Mouse (Mus musculus) G1E-ER4 (cell line): Measurements from ENCODE around the gene Plxdc1. TPM values are rescaled to one million over a fixed set of nuclear protein-coding genes. Genes with fewer than 3 reads are reported as not detected.

Experiments used
- GATA1 ChIP-seq: IDR thresholded peaks from one replicate; pipeline ENCODE4 v1.8.0; 2012; ENCODE audit warnings: low read length, inconsistent platforms
- polyA plus RNA-seq: library from polyadenylated mRNA; stranded (reverse); fragments of >175 nt; gene quantifications from 2 replicates; pipeline ENCODE4 v1.2.3, GENCODE M21; 2012

Gene Plxdc1
- polyA plus RNA-seq, 1 experiment, result 0.14 TPM

- no peak for TF ChIP-seq GATA1
Measured at GRCm38 (mm10) chr11:97955146-97955902, 30.9 kb downstream of the Plxdc1 start.

DNA sequence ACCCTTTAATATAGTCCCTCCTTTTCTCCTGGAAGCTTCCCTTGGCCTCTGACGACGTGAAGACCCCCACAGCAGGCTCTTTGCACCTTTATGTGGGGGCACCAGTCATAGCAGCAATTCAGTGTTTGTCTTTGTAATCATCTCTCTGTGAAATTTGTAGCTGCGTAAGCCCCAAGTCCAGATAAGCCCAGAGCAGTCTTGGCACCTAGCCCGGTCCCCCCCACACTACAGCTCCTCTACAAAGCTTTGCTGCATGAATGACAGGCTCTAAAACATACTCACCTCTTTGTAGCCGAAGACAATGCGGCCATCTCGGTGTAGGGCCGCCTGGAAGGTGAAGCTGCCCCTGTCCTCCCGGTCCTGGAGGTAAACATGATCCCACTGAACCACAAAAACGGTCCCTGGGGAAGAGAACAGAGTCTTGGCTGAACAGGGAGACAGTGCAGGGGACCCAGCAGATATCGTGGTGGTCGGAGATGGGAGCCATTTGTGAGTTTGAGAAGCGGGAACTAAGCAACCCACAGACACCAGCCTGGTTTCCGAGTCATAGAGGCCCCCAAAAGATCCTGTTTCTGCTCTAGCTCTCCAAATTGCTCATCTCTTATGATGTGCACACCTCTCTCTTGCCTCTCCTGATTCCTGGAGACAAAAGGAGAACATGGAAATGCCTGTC lies 31.6 kb downstream of the Plxdc1 start:
- no peak for TF ChIP-seq GATA1

DNA sequence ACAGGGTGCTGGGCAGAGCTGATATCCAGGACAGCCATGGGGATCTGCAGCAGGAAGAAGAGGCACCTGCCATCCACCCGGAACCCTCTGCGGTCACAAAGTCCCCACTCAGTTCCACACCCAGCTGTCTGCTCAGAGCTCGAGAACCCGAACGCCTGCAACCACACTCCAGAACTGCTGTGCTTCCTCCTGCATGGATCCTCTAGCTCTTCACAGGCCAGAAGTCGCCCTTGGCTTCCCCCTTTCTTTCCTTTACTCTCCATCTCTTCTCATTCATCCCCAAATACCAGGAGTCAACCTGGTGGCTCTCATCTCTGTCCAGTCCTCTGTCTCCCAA lies 32.3 kb downstream of the Plxdc1 start:
- no peak for TF ChIP-seq GATA1

DNA sequence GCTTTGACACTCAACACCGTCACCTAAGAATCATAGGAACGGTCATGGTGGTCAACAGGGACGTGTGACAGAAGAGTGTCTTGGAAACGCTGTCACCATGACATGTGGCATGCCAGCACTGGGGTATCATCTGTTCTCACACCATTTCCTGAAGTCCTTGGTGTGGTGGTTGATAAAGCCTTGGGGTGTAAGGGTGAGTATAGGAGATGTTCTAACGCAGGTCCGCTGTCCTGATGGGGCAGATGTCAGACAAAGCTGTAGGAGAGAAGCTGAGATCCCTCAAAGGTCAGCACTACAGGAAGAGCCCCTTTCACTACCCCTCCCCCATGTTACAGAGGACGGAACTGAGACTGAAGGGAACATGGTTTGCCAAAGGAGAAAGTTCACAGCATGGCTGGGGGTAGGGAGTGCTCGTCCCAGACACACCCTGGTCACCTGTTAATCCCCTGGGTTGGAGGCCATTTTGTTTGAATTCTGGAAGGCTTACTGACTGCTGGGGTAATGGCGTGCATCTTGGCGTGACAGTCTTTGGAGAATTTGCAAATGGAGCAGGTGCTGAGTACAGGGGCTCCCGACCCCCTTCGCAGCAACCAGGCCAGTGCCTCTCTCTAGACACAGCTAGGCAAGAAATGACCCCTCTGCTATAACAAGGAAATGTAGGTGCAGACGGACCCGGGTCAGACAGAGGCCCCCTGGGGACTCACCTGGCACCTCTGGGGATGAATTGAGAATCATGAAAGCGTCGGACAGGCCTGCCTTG lies 32.9 kb downstream of the Plxdc1 start:
- TF ChIP-seq GATA1, result no peak

- no peak for TF ChIP-seq GATA1
Measured at GRCm38 (mm10) chr11:97952367-97953006, 33.8 kb downstream of the Plxdc1 start.

DNA sequence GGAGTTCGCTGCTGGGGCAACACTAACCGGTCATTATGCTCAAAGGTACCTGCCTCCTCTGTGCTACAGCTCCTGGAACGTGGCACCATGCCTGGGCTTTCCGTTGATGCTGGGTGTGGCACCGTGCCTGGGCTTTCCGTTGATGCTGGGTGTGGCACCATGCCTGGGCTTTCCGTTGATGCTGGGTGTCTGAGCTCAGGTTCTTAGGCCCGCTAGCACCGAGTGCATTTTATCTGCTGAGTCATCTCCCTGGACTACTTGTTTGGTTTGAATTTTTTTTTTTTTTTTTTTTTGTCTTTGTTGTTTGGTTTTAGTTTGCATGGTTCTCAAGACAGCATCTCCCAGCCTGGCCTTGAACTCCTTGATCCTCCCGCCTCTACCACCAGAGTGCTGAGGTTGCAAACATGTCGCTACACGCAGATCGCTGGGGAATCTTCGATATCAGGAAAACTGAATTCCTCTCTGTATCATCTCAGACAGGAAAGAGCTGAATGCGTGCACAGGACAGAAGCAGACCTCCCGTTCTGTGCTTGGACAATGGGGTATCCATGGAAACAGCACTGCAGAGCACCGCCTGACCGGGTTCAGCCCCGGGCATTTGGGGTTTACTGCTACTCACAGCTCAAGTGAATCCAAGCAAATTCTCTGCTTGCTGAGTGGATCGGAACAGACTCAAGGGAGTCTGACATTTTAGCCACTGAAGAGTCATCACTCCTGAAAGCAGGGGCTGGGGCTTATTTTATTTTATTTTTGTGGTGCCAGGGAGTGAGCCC lies 36.4 kb downstream of the Plxdc1 start:
- no peak for TF ChIP-seq GATA1

- TF ChIP-seq GATA1, result no peak
Measured at GRCm38 (mm10) chr11:97947426-97947825, 38.8 kb downstream of the Plxdc1 start.

GRCm38 (mm10) chr11:97945031-97945430 lies 41.2 kb downstream of the Plxdc1 start:
- TF ChIP-seq GATA1, result no peak

GRCm38 (mm10) chr11:97943256-97943655 lies 43.0 kb downstream of the Plxdc1 start:
- no peak for TF ChIP-seq GATA1

- no peak for TF ChIP-seq GATA1
Measured at GRCm38 (mm10) chr11:97942420-97943111, 43.7 kb downstream of the Plxdc1 start.

DNA sequence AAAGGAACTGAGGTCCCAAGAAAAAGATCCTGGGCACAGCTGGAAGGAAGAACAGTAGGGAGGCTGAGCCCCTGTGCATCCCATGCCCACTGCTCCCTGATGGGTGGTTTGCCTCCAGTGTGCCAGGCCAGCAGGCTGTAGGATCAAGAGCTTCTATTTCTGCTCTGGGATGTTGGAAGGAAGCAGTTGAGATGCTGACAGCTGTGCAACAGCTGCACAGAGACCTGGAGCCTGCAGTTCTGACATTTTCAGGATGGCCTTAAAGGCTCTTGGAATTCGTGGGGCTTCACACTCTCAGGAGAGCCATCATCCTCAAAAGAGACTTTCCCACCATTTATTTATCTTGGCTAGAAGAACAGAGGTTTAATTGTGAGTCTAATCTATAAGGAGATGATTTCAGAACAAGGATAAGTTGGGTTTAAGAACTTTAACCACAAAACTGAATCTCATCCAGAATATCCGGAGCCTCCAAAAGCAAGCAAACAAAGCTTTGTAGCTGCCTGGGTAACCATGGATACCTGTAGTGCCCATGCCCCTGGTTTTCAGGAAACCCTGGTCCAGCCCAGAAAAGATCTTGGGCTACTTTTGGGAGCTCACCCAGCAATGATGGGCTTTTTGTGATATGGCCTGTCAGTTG lies 48.7 kb downstream of the Plxdc1 start:
- no peak for TF ChIP-seq GATA1

GRCm38 (mm10) chr11:97936758-97937157 lies 49.5 kb downstream of the Plxdc1 start:
- no peak for TF ChIP-seq GATA1

- no peak for TF ChIP-seq GATA1
Measured at GRCm38 (mm10) chr11:97935913-97936575, 50.2 kb downstream of the Plxdc1 start.

DNA sequence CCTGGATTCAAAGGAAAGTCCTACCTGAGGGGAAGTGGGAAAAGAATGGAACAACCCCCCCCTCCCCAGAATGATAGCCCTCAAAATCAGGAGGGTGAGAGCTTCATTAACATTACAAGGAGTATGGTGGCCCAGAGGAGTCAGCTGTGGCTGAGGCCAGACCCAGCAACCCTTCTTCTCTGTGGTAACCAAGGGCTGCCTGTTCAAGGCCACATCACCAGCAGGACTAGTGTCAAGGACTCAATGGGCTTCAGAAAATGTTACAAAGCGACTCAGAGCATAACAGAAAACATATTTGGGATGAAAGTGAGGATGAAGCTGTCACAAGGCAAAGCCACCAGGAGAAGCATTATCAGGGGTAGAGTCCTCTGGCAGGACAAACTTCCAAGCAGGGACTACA lies 52.7 kb downstream of the Plxdc1 start:
- TF ChIP-seq GATA1, result no peak
